Mouse (Mus musculus) embryonic facial prominence, embryonic 11.5 days (tissue): ENCODE results near the gene Dhx40. TPM values are rescaled to one million over a fixed set of nuclear protein-coding genes. Genes with fewer than 3 reads are reported as not detected.
"Not testable (repeated sequence)": the region's sequence is repeated elsewhere in the genome, so short reads cannot be mapped to it uniquely, and the experiment has no call there.

Experiments used
- ATAC-seq: fragments of 200-750 bp; cut with Nextera tagmentation; replicated peaks from 2 replicates; pipeline ENCODE4 v1.8.0; 2017; ENCODE audit warnings: low read depth; ENCODE audit not compliant: insufficient number of reproducible peaks, low FRiP score, low TSS enrichment
- DNase-seq: peaks from one replicate; pipeline ENCODE4 v3.0.0-alpha.2; 2015; ENCODE audit warnings: low spot score
- H3K27ac ChIP-seq: fragments of 300-500 bp; sonication (generic); replicated peaks from 2 replicates; pipeline ENCODE4 v1.5.1; 2014; ENCODE audit warnings: mild to moderate bottlenecking, low read depth, low read length, control low read depth
- H3K27me3 ChIP-seq: fragments of 300-500 bp; sonication (generic); 2 replicates; pipeline ENCODE4 v1.6.1; 2014; ENCODE audit warnings: mild to moderate bottlenecking, low read length, moderate library complexity, mixed read lengths; ENCODE audit not compliant: control insufficient read depth, insufficient read depth
- H3K36me3 ChIP-seq: fragments of 300-500 bp; sonication (generic); replicated peaks from 2 replicates; pipeline ENCODE4 v1.6.1; 2014; ENCODE audit warnings: low read depth, mild to moderate bottlenecking, low read length, moderate library complexity, mixed read lengths; ENCODE audit not compliant: control insufficient read depth, insufficient read depth
- H3K4me1 ChIP-seq: fragments of 300-500 bp; sonication (generic); 2 replicates; pipeline ENCODE4 v1.6.1; 2014; ENCODE audit warnings: low read length, mixed read lengths; ENCODE audit not compliant: control insufficient read depth, insufficient read depth
- H3K4me2 ChIP-seq: fragments of 300-500 bp; sonication (generic); 2 replicates; pipeline ENCODE4 v1.6.1; 2014; ENCODE audit warnings: low read depth, mild to moderate bottlenecking, control low read depth, low read length, moderate library complexity
- H3K4me3 ChIP-seq: fragments of 300-500 bp; sonication (generic); 2 replicates; pipeline ENCODE4 v1.5.1; 2014; ENCODE audit warnings: low read depth, low read length, control low read depth
- H3K9ac ChIP-seq: fragments of 300-500 bp; sonication (generic); replicated peaks from 2 replicates; pipeline ENCODE4 v1.6.1; 2014; ENCODE audit warnings: mild to moderate bottlenecking, control low read depth, low read length
- H3K9me3 ChIP-seq: fragments of 300-500 bp; sonication (generic); replicated peaks from 2 replicates; pipeline ENCODE4 v1.6.1; 2016; ENCODE audit warnings: mild to moderate bottlenecking, low read length, inconsistent platforms, mixed read lengths; ENCODE audit not compliant: control insufficient read depth
- WGBS: fragments of 180-500 bp; shearing (Covaris S2); extraction: QIAGEN DNeasy Blood & Tissue Kit; methylation state at CpG from one replicate; pipeline ENCODE4 v1.1.7; 2014; 5-methylcytosine and 5-hydroxymethylcytosine counted together
- polyA plus RNA-seq: library from polyadenylated mRNA; unstranded; fragments of >200 nt; fragmentation: Nextera tagmentation; extraction: Ambion mirVana; gene quantifications from 2 replicates; pipeline ENCODE4 v1.2.1, GENCODE M21; 2014

The Dhx40 gene
- polyA plus RNA-seq, 1 experiment from 2014 or later = 47.0 TPM

GRCm38 (mm10) chr11:86813256-86813655, 5.7 kb upstream of the Dhx40 start:
- H3K27me3 ChIP-seq, H3K36me3 ChIP-seq, ATAC-seq, H3K27ac ChIP-seq, H3K9me3 ChIP-seq, DNase-seq, H3K9ac ChIP-seq, H3K4me3 ChIP-seq, H3K4me1 ChIP-seq, H3K4me2 ChIP-seq: not testable (repeated sequence)
- 72% methylated on average over 5 of the region's 11 CpGs for WGBS

- Histone ChIP-seq H3K9me3 (no peaks in the 10 kb centered on the region), H3K27me3 (no peaks in the 10 kb centered on the region), H3K9ac (no peak overlapping the region), H3K4me2 (no peak overlapping the region), H3K27ac (no peak overlapping the region), H3K36me3 (no peaks in the 10 kb centered on the region), H3K4me3 (no peak overlapping the region), H3K4me1 (no peaks in the 10 kb centered on the region)
- 83% methylated on average over 1 of the region's 1 CpGs for WGBS
- ATAC-seq = no peak
- DNase-seq = no peak
Observed at GRCm38 (mm10) chr11:86811326-86811630, 3.7 kb upstream of the Dhx40 start.

- no peaks in the 10 kb centered on the region for H3K4me1 ChIP-seq
- no peak for DNase-seq
- 88% methylated on average over 2 of the region's 2 CpGs for WGBS
- no peak overlapping the region for H3K27ac ChIP-seq
- H3K36me3 ChIP-seq = no peaks in the 10 kb centered on the region
- H3K4me2 ChIP-seq = no peak overlapping the region
- H3K9me3 ChIP-seq = no peaks in the 10 kb centered on the region
- H3K27me3 ChIP-seq = no peaks in the 10 kb centered on the region
- no peak overlapping the region for H3K4me3 ChIP-seq
- no peak overlapping the region for H3K9ac ChIP-seq
- no peak for ATAC-seq
Observed at GRCm38 (mm10) chr11:86810572-86811325, 3.2 kb upstream of the Dhx40 start.

- Histone ChIP-seq H3K27ac (no peak overlapping the region), H3K36me3 (no peaks in the 10 kb centered on the region), H3K4me2 (no peak overlapping the region), H3K4me1 (no peaks in the 10 kb centered on the region), H3K9ac (no peak overlapping the region), H3K9me3 (no peaks in the 10 kb centered on the region), H3K4me3 (no peak overlapping the region), H3K27me3 (no peaks in the 10 kb centered on the region)
- 68% methylated on average over 4 of the region's 4 CpGs for WGBS
- no peak for DNase-seq
- no peak for ATAC-seq
Observed at GRCm38 (mm10) chr11:86809828-86810227, 2.3 kb upstream of the Dhx40 start.

GRCm38 (mm10) chr11:86807001-86807477, 507 bp downstream of the Dhx40 start:
- Histone ChIP-seq H3K4me3 (peak overlapping the region; percentile 87), H3K4me2 (peak overlapping the region; percentile 43), H3K9ac (peak overlapping the region; percentile 75), H3K4me1 (no peaks in the 10 kb centered on the region), H3K9me3 (no peaks in the 10 kb centered on the region), H3K27me3 (no peaks in the 10 kb centered on the region), H3K36me3 (no peaks in the 10 kb centered on the region), H3K27ac (0 out of 2 replicates have a peak overlapping the region, but pooled peaks have one; percentile 22)
- under 1% methylated on average over 25 of the region's 25 CpGs for WGBS
- peak; percentile 79 for DNase-seq
- peak; percentile 85 for ATAC-seq

- H3K27ac ChIP-seq = no peak overlapping the region
- H3K9ac ChIP-seq = no peak overlapping the region
- ATAC-seq = no peak
- no peak for DNase-seq
- no peaks in the 10 kb centered on the region for H3K4me1 ChIP-seq
- no peaks in the 10 kb centered on the region for H3K9me3 ChIP-seq
- no peak overlapping the region for H3K4me3 ChIP-seq
- no peaks in the 10 kb centered on the region; the same call in none of the 2 replicates for H3K36me3 ChIP-seq
- H3K4me2 ChIP-seq = no peak overlapping the region
- WGBS = 85% methylated on average over 1 of the region's 1 CpGs
- no peaks in the 10 kb centered on the region for H3K27me3 ChIP-seq
Observed at GRCm38 (mm10) chr11:86794161-86794560, 13.4 kb downstream of the Dhx40 start.

GRCm38 (mm10) chr11:86787436-86787835, 20.1 kb downstream of the Dhx40 start:
- H3K27me3 ChIP-seq, H3K4me3 ChIP-seq, H3K27ac ChIP-seq, H3K4me2 ChIP-seq, DNase-seq, H3K9ac ChIP-seq, H3K4me1 ChIP-seq, H3K36me3 ChIP-seq, ATAC-seq, H3K9me3 ChIP-seq: not testable (repeated sequence)
- WGBS = 96% methylated on average over 5 of the region's 5 CpGs

GRCm38 (mm10) chr11:86785767-86786166, 21.8 kb downstream of the Dhx40 start:
- Histone ChIP-seq H3K4me2 (no peak overlapping the region), H3K9ac (no peak overlapping the region), H3K4me1 (no peaks in the 10 kb centered on the region), H3K36me3 (no peaks in the 10 kb centered on the region; the same call in 1 of the 2 replicates), H3K4me3 (no peak overlapping the region), H3K9me3 (no peaks in the 10 kb centered on the region), H3K27ac (no peak overlapping the region), H3K27me3 (no peaks in the 10 kb centered on the region)
- ATAC-seq = no peak
- 93% methylated on average over 2 of the region's 2 CpGs for WGBS
- DNase-seq = no peak
